Mouse (Mus musculus): Measurements from ENCODE around the gene Cyp2a5.
"Not testable (repeated sequence)": the region's sequence is repeated elsewhere in the genome, so short reads cannot be mapped to it uniquely, and the experiment has no call there.

- not testable (repeated sequence) for TF ChIP-seq GATA1, TAL1 (IDR thresholded peaks at IDR 0.05; ENCODE audit: low read length)
Observed at GRCm38 (mm10) chr7:26831556-26832292, 3.4 kb upstream of the Cyp2a5 start.
